Mouse (Mus musculus) kidney, postnatal 36 days (tissue): ENCODE measurements around the gene Slc34a2.

Source experiments
- DNase-seq, 2 experiments: peaks; one replicate each; pipeline ENCODE4 v3.0.0; 2021 to 2022; ENCODE audit warnings: mixed read lengths in 2 of 2

Slc34a2 gene

DNA sequence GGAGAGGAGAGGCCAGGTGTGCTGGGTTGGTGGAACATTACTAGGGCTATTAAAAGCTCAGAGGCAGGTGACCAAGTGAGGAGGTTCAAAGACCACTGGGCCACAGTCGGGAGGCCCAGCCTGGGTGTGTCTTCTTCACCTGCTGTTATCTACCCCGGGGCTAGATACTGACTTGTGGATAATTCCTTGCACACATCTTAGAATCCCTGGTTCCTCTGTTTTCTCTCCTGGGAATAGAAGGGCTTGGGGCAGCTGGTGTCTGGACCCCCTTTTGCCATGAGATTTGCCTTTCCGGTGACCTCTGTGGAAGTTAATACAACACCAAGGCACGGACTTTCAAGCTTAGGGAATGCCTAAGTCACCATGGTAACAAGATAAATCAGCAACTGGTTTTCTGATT, 72.3 kb downstream of the Slc34a2 start:
- DNase-seq: peak; percentile 68 to 69

DNA sequence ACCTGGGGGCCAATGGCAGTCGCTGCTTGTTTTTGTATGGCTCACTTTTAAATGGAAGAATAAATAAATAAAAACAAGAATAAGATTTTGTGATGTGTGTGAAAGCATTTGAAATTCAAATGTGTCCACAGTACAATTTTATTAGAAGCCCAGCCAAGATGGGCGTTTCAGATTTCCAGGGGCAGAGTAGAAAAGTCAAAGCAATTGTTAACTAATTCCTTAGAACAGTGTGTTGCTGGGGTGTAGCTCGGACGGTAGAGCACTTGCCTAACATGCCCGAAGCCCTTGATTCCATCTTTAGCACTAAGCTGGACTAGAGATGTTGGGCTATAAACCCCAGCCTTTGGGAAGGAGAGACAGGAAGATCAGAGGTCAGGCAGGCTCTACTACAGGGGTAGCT, 73.2 kb downstream of the Slc34a2 start:
- peak; percentile 68 to 72 for DNase-seq

- DNase-seq: no peak
These were observed 75.1 kb downstream of the Slc34a2 start for GRCm38 (mm10) chr5:53112942-53113341.

DNA sequence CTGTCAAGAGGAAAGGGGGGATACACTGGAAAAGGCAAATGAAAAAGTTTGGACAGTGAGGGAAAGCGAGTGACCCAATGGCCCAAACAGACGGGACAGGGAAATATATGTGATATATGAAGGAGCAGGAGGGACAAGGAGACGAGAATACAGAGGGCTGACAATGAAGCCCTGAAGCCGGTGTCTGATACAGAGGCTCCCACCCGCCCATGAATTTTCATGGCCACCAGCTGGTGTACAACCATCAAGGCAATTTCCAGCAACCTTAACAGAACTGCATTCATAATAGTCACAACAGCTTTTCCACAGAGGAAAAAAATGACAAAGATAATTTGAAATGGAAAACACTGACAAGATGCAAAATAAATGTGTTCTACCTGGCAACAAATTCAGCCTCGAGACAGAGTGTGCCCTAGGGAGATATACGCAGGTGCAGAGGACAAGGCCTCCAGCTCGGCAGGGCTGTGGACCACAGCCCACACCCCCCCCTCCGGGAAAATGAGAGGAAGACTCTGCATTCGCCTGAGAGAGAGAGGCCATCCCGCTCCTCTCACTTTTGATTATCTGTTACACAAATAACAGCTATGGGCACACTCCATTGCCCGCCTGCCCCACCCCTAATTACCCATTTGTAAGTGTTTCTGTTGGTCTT, 76.9 kb downstream of the Slc34a2 start:
- no peak for DNase-seq

GRCm38 (mm10) chr5:53118212-53118611, 80.3 kb downstream of the Slc34a2 start:
- no peak for DNase-seq

GRCm38 (mm10) chr5:53119689-53120088, 81.8 kb downstream of the Slc34a2 start:
- no peak for DNase-seq
